Mouse (Mus musculus) left cerebral cortex, adult 8-10 months (tissue): Measurements from ENCODE around the gene Atxn7l1. TPM values are rescaled to one million over a fixed set of nuclear protein-coding genes. Genes with fewer than 3 reads are reported as not detected.

Experiments
- DNase-seq, 2 experiments: peaks; one replicate each; pipeline ENCODE4 v3.0.0; 2022; ENCODE audit warnings: low spot score in 2 of 2
- total RNA-seq, 4 experiments: library from RNA; stranded (reverse); gene quantifications; 2 replicates each; pipeline ENCODE4 v1.2.4; 2022

The Atxn7l1 gene
- total RNA-seq, result 10 to 100 TPM; 58.3 to 64.4 (median 61.0) TPM

GRCm38 (mm10) chr12:33147497-33148267 is at the start of gene Atxn7l1:
Gene Atxn7l1 (plus strand): TSS chr12:33147693.
- DNase-seq, result peak; percentile 74 to 88

GRCm38 (mm10) chr12:33101627-33102026 is 45.9 kb upstream of the Atxn7l1 start:
- no peak for DNase-seq

DNA sequence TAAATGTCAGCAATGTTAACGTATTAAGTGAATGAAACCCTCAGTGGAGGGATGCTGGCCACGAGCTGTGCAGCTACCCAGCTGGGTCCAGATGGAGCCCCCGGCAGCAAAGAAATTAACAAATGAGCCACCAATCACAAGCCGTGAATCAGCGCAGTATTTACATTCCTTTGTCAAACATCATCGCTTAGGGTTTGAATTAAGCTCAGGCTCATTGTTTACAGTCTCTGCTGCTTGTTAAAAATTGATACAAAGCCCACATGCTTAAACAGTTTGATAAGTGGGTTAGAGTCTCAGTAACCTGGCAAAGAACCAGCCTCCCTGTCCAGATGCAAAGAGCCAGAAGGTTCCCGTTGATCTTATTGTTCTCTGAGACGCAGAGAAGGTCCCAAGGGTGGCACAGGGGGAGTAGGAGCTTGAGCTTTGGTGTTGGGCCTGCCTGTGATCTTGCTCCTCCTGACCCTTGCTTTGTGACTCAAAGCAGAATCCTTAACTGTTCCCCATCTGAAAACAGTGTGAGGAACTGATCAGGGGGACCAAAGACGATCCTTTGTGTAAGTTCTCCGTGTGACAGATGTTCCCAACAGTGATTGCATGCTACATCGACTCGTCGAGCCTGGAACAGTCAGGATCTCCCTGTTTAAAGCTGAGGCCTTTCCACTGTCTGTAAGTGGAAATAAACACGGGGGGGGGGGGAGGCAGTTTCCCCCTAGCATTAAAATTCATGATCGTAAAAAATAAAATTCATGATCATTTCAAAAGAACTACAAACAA is 45.0 kb upstream of the Atxn7l1 start:
- DNase-seq, result no peak

- DNase-seq, result no peak
These were observed 41.8 kb upstream of the Atxn7l1 start for GRCm38 (mm10) chr12:33105724-33106123.

DNA sequence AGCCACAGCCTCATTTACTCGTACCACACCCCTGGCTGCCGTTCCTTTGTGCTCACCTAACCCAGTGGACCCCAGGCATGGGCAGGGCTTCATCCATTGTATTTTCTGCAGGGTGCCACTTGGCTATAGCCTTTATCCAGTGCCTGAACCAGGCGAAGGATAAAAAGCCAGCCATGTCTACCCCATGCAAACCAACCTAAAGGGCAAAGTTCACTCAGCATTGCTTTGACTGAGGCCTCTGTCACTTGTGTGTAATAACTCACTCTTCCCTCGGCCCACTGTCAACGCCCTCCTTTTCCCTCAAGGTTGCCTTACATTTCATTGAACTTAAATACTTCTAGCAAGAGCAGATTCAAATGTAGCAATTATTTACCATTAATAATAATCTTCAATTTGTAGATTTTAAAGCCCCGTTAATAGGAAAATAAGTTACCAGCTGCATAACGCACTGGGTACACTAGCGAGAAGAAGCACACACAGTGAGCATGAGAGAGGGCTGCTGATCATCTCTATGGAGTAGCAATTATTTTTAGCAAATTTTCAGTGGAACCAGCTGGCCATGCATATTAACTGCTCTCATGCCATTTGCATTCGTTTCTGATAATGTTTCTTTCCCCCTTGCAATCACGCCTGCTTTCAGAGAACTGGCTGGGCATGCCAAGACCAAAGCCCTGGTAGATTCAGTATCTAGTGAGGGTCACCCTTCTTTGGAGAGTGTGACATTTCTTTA is 40.9 kb upstream of the Atxn7l1 start:
- DNase-seq, result no peak

GRCm38 (mm10) chr12:33109531-33109930 is 38.0 kb upstream of the Atxn7l1 start:
- peak in 1 of 2 experiments; percentile 32 for DNase-seq

DNA sequence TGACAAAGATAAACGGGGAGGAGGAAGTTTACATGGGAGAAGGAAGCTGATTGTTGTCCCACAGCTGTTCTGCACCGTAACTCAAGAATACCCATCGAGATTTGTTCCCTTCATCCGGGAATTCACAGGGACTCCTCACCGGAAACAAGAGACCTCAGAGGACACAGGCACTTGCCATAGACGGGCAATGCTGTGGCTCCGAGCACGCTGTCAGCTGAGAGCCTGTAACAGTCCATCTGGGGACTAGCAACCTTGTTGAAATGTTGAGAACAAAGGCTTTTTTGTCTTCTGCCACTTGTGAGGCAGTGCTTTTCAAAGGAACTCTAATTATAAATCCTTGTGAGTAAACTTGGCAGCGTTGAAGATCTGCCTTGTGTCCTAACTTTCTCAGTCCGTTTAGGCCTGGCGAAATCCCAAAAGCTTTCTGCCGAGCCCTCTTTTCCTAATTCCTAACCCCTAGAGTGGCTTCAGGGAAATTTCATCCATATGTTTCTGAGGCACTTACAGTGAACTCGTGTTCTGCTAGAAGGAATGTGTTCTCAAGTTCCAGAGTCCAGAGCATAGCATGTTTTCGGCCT is 36.5 kb upstream of the Atxn7l1 start:
- DNase-seq, result peak in 1 of 2 experiments; percentile 42

- no peak for DNase-seq
These were observed 28.7 kb upstream of the Atxn7l1 start for GRCm38 (mm10) chr12:33118624-33119301.

GRCm38 (mm10) chr12:33125594-33126227 is 21.8 kb upstream of the Atxn7l1 start:
- no peak for DNase-seq

DNA sequence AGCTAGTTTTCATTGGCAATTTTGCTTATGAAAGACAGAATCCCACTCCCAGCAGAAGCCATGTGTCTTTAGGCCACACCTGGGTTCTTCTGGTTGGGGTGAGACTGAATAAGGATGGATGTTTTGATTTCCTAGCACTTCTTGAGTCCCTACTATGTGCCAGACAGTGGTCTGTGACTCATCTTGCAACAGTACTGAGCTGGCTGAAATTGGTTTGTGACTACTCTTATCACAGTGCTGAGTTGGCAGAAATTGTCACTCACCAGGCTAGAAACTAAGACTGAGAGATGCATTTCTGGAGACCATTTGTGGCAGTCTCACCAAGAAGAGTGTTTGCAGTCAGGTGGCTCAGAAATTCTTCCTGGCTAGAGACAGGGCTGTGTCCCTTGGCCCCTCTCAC is 21.2 kb upstream of the Atxn7l1 start:
- DNase-seq, result no peak

DNA sequence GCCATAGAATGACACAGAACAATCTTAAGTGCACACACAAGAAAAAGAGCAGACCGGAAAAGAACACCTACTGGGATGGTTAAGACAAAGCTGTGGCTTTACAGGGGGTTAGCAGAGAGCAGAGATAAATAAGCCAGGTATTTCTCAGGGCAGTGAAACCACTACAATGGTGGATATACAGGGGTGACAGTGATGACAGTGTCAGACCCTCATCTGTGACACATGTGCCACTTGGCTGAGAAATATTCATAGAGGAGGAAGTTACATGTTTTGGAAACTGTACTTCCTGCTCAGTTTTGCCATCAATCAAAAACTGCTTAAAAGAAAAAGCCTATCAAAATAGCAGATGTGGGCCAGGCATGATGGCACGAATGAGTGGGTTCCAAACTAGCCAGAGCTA is 19.4 kb upstream of the Atxn7l1 start:
- DNase-seq, result no peak

DNA sequence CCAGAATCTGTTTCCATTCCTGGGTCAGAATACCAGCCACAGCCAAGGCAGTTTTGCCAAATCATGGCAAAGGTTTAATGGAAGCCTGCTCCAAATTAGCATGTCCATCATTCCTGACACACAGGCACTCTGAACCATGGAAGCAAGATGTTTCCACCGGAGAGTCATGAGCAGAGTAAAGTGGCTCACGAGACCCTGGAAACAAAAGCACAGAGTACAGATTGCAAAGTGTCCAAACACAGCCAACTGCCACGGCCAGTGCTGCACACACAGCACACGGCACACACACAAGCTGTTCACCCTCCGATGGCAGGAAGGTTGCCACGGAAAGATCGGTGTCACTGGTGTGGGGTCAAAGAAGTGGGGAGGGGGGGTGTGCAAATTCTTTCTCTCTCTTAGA is 18.8 kb upstream of the Atxn7l1 start:
- DNase-seq, result no peak

DNA sequence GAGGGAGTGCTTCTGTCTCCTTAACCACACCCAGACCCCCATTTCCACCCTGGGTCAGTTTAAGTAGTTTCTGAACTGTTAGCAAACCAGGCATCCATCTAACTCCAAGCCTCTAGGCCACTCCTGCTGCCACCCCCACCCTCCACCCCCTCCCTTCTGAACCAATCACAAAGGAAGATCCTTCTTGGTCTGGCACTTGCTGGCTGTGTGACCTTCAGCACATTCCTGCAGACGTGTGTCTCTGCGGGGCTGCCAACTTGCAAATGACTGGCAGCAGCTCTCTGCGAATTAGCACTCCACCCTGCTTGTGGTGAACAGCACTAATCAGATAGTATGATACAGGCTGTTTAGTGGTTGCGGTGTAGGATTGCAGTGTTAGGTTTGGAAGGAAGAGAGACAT is 18.1 kb upstream of the Atxn7l1 start:
- no peak for DNase-seq

DNA sequence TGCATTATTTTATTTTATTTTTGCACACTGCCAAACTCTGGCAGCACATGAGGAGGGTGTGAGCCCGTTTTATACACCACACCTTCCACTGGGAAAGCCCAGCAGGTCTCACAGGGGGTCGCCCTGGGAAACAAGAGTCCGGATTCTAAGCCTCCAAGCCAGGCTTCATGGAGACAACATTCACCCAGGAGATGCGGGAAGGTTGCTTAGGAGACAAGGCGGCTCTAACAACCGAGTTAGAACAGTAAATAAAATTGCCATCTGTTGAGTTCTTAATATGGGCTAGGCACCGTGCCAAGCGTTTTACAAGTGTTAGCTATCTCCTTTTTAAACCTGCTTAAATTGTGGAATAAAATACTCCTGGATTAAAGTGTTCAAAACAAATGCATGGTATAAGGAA is 17.1 kb upstream of the Atxn7l1 start:
- peak in 1 of 2 experiments; percentile 69 for DNase-seq

DNA sequence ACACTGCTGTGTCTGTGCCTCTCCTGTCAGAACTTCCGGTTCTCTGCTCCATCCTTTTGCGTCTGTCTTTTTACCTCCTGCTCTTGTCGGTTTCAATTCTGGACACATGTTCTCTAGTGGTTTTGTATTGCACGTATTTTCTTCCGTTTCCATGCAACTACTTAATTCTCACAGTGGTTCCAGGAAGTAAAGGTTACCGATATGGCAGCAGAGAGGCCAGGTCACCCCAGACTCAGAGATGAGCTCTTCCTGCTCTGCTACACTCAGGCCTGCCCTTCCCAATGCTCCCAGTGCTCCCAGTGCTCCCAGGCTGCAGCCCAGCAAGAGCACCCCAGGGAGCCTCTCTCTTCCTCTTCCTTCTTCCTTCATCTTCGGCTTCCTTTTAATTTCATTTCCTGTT is 15.7 kb upstream of the Atxn7l1 start:
- no peak for DNase-seq

DNA sequence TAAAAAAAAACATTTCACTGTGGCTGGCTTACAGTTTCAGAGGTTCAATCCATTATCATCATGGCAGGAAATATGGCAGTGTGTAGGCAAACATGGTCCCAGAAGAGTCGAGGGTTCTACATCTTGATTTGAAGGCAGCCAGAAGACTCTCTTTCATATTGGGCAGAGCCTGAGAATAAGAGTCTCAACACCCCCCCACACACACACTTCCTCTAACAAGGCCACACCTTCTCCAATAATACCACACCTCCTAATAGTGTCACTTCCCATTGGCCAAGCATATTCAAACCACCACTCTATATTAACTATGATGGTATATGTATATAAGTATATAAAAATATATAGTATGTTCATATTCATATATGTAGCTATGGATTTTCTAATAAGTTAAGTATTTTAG is 9.6 kb upstream of the Atxn7l1 start:
- no peak for DNase-seq

- no peak for DNase-seq
These were observed 8.4 kb upstream of the Atxn7l1 start for GRCm38 (mm10) chr12:33139083-33139482.

- DNase-seq, result no peak
These were observed 3.0 kb upstream of the Atxn7l1 start for GRCm38 (mm10) chr12:33144456-33144855.

DNA sequence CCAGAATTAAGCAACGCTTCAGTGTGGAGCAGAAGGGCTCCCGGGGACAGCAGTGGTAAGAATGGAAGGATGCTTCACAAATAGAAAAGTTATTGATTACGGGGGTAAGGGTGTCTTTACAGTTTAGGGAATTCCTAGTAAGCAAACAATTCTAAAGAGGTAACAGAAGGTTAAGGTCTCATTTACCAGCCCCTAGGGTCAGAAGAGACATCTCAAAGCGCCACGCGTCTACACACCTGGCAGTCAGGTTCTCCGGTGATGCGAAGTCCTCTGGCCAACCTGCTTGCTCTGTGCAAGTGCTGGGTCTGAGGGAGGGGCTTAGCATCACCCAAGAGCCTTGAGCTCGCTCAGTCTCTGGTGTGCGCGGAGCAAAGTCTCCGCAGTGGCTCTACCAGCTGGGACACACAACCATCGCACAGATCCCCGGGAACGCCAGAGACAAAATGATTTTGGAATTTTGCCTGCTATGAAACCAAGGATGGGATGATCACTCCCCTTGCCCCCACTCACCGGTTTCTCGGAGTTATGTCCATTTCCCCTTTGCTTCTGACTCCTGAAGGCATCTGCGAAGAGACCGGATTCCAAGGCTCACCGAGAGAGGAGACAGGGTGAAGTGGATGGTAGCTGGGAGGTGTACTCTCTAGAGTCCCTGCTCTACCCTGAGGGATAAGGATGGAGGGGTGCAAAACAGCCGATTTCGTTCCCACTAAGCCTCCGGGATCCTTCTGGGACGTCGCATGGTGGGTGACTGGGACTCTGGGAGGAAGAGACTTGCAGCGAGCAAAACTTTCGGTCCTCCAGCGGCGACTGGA is 665 bp upstream of the Atxn7l1 start:
- no peak for DNase-seq
